Mouse (Mus musculus) liver, embryonic 16.5 days (tissue): ENCODE data around the gene Celsr2. TPM values are rescaled to one million over a fixed set of nuclear protein-coding genes. Genes with fewer than 3 reads are reported as not detected.
A peak's percentile ranks its signal among the peaks of the same experiment; 100 is the strongest.

Source experiments
- ATAC-seq: fragments of 200-750 bp; cut with Nextera tagmentation; 2 replicates; pipeline ENCODE4 v1.8.0; 2017; ENCODE audit warnings: low read depth, mild to moderate bottlenecking, moderate number of reproducible peaks, moderate library complexity
- H3K27ac ChIP-seq: fragments of 300-500 bp; sonication (generic); 2 replicates; pipeline ENCODE4 v1.5.1; 2014; ENCODE audit warnings: mild to moderate bottlenecking, low read length
- H3K27me3 ChIP-seq: fragments of 300-500 bp; sonication (generic); 2 replicates; pipeline ENCODE4 v1.6.1; 2014; ENCODE audit warnings: low read depth, low read length, mixed read lengths; ENCODE audit not compliant: control insufficient read depth, insufficient read depth
- H3K36me3 ChIP-seq: fragments of 300-500 bp; sonication (generic); 2 replicates; pipeline ENCODE4 v1.6.1; 2014; ENCODE audit warnings: mild to moderate bottlenecking; ENCODE audit not compliant: control insufficient read depth, insufficient read depth
- H3K4me1 ChIP-seq: fragments of 300-500 bp; sonication (generic); 2 replicates; pipeline ENCODE4 v1.6.1; 2014; ENCODE audit warnings: low read depth, low read length, mixed read lengths; ENCODE audit not compliant: control insufficient read depth
- H3K4me2 ChIP-seq: fragments of 300-500 bp; sonication (generic); 2 replicates; pipeline ENCODE4 v1.6.1; 2014; ENCODE audit warnings: low read depth, low read length, mixed read lengths
- H3K4me3 ChIP-seq: fragments of 300-500 bp; sonication (generic); 2 replicates; pipeline ENCODE4 v1.5.1; 2014; ENCODE audit warnings: low read depth, mild to moderate bottlenecking, low read length
- H3K9ac ChIP-seq: fragments of 300-500 bp; sonication (generic); 2 replicates; pipeline ENCODE4 v1.6.1; 2014; ENCODE audit warnings: low read depth, low read length
- H3K9me3 ChIP-seq: fragments of 300-500 bp; sonication (generic); replicated peaks from 2 replicates; pipeline ENCODE4 v1.6.1; 2016; ENCODE audit warnings: low read length; ENCODE audit not compliant: control insufficient read depth
- WGBS: fragments of 180-500 bp; shearing (Covaris S2); extraction: QIAGEN DNeasy Blood & Tissue Kit; methylation state at CpG from one replicate; pipeline ENCODE4 v1.1.7; 2014; ENCODE audit not compliant: insufficient replicate concordance; 5-methylcytosine and 5-hydroxymethylcytosine counted together
- polyA plus RNA-seq: library from polyadenylated mRNA; unstranded; fragments of >200 nt; fragmentation: Nextera tagmentation; extraction: Ambion mirVana; gene quantifications from 2 replicates; pipeline ENCODE4 v1.2.1, GENCODE M21; 2015

The Celsr2 gene
- polyA plus RNA-seq, 1 experiment from 2014 or later, result 0.30 TPM

- WGBS, result 31% methylated on average over 3 of the region's 3 CpGs
- no peaks in the 10 kb centered on the region for H3K9me3 ChIP-seq
- H3K4me3 ChIP-seq, result no peak overlapping the region
- H3K9ac ChIP-seq, result no peak overlapping the region
- no peak overlapping the region for H3K27ac ChIP-seq
- no peak for ATAC-seq
- H3K4me2 ChIP-seq, result no peak overlapping the region
- no peaks in the 10 kb centered on the region for H3K27me3 ChIP-seq
- H3K4me1 ChIP-seq, result peaks cover 7% of the 10 kb centered on the region
- H3K36me3 ChIP-seq, result no peaks in the 10 kb centered on the region
Measured at GRCm38 (mm10) chr3:108372274-108372673, 43.1 kb downstream of the Celsr2 start.

GRCm38 (mm10) chr3:108368721-108369120 lies 46.6 kb downstream of the Celsr2 start:
- H3K4me3 ChIP-seq, result no peak overlapping the region
- no peak overlapping the region for H3K9ac ChIP-seq
- peak; percentile 74 for ATAC-seq
- no peaks in the 10 kb centered on the region for H3K36me3 ChIP-seq
- H3K27ac ChIP-seq, result peak overlapping the region; percentile 68
- no peak overlapping the region for H3K4me2 ChIP-seq
- no peaks in the 10 kb centered on the region for H3K27me3 ChIP-seq
- no peaks in the 10 kb centered on the region for H3K9me3 ChIP-seq
- H3K4me1 ChIP-seq, result peaks cover 11% of the 10 kb centered on the region
- WGBS, result 46% methylated on average over 5 of the region's 5 CpGs

- no peak overlapping the region for H3K4me3 ChIP-seq
- H3K4me2 ChIP-seq, result no peak overlapping the region
- ATAC-seq, result peak; percentile 74
- no peak overlapping the region for H3K9ac ChIP-seq
- H3K27me3 ChIP-seq, result no peaks in the 10 kb centered on the region
- H3K36me3 ChIP-seq, result no peaks in the 10 kb centered on the region
- H3K27ac ChIP-seq, result peak overlapping the region; percentile 68
- no peaks in the 10 kb centered on the region for H3K9me3 ChIP-seq
- WGBS, result 49% methylated on average over 3 of the region's 3 CpGs
- H3K4me1 ChIP-seq, result peaks cover 11% of the 10 kb centered on the region
Measured at GRCm38 (mm10) chr3:108367828-108368227, 47.5 kb downstream of the Celsr2 start.

- Histone ChIP-seq H3K27ac (peak overlapping the region; percentile 64), H3K9ac (no peak overlapping the region), H3K4me1 (peaks cover 8% of the 10 kb centered on the region), H3K4me2 (no peak overlapping the region), H3K4me3 (no peak overlapping the region), H3K36me3 (no peaks in the 10 kb centered on the region), H3K9me3 (no peaks in the 10 kb centered on the region), H3K27me3 (no peaks in the 10 kb centered on the region)
- 53% methylated on average over 9 of the region's 9 CpGs for WGBS
- no peak for ATAC-seq
Measured at GRCm38 (mm10) chr3:108367173-108367572, 48.2 kb downstream of the Celsr2 start.

DNA sequence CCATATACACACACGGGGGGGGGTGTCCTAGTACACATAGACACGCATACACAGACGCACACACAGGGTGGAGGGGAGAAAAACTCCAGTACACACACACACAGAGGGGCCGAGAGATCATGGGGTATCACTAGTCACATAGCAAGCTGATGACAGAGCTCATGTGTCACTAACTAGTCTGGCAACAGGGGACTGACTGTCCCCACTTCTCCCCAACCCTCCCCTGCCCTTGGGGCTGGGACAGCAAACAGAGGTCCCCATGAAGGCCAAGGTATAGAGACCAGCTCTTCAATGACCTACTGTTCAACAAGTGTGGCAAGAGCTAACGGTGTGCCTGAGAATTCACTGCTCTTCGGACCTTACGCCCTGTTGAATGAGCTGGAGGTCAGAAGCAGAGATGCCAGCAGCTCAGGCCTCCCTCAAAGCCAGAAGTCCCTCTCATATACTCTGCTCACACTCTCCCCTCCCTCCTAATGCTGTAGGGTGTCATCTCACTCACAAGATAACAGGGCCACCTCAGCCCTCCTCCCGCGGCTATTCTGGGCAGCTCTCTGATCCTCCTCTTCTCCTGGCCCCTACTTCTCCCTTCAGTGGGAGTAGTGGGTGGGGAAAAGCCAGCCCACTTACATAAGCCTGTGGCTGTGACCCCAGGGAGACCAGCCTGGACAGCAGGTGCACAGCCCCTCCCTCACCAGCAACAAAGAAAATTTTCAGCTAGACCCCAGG lies 50.9 kb downstream of the Celsr2 start, which contains the start of gene Mybphl:
Gene Mybphl, plus strand, starts transcription at position 642 of the 726 bp plus-strand sequence.
- no peak within 1 kb of the TSS for H3K4me3 ChIP-seq

GRCm38 (mm10) chr3:108363626-108364025 lies 51.7 kb downstream of the Celsr2 start:
- Histone ChIP-seq H3K27ac (no peak overlapping the region), H3K9me3 (no peaks in the 10 kb centered on the region)

More for the DNA sequence above, 50.9 kb downstream of the Celsr2 start, which contains the start of gene Mybphl:
- no peaks in the 10 kb centered on the region for H3K36me3 ChIP-seq
- H3K9ac ChIP-seq, result no peak within 1 kb of the TSS
- no peaks in the 10 kb centered on the region for H3K9me3 ChIP-seq
- ATAC-seq, result peak; percentile 45
- H3K27ac ChIP-seq, result peak within 1 kb of the TSS; percentile 29; the same call in 1 of the 2 replicates
- H3K4me2 ChIP-seq, result no peak within 1 kb of the TSS
- H3K27me3 ChIP-seq, result no peaks in the 10 kb centered on the region
- WGBS, result 56% methylated on average over 9 of the region's 9 CpGs
- H3K4me1 ChIP-seq, result peaks cover 12% of the 10 kb centered on the region

GRCm38 (mm10) chr3:108360894-108361293 lies 54.5 kb downstream of the Celsr2 start:
- Histone ChIP-seq H3K4me3 (no peak overlapping the region), H3K9me3 (no peaks in the 10 kb centered on the region), H3K9ac (no peak overlapping the region), H3K4me1 (peaks cover 8% of the 10 kb centered on the region), H3K36me3 (no peaks in the 10 kb centered on the region; the same call in 1 of the 2 replicates), H3K4me2 (no peak overlapping the region), H3K27me3 (no peaks in the 10 kb centered on the region), H3K27ac (no peak overlapping the region)
- 15% methylated on average over 7 of the region's 7 CpGs for WGBS
- peak; percentile 18; the same call in 1 of the 2 replicates for ATAC-seq

More at GRCm38 (mm10) chr3:108363626-108364025, 51.7 kb downstream of the Celsr2 start:
- H3K4me2 ChIP-seq, result no peak overlapping the region
- no peak for ATAC-seq
- H3K27me3 ChIP-seq, result no peaks in the 10 kb centered on the region
- no peak overlapping the region for H3K4me3 ChIP-seq
- H3K9ac ChIP-seq, result no peak overlapping the region
- peaks cover 9% of the 10 kb centered on the region for H3K4me1 ChIP-seq
- H3K36me3 ChIP-seq, result no peaks in the 10 kb centered on the region
- WGBS, result 45% methylated on average over 3 of the region's 3 CpGs

DNA sequence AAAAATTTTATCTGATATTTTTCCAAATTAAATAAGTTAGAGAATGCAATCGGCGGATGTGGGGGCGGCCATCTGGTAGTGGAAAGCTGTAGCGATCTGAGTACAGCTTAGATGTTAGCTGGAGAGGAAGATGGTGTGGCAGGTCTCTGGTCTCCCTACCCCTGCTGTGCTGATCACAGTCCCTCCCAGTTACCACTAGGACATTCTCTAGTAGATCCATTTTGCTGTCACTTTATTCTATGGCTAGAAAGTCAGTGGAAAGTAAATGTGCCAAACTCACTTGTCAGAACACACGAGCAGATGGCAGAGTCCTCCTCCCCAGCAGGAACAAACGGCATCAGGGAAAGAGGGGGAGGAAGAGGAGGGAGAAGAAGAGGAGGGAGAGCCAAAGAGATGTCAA lies 56.9 kb downstream of the Celsr2 start:
- H3K9ac ChIP-seq, result no peak overlapping the region
- no peaks in the 10 kb centered on the region for H3K9me3 ChIP-seq
- H3K36me3 ChIP-seq, result no peaks in the 10 kb centered on the region; the same call in 1 of the 2 replicates
- no peaks in the 10 kb centered on the region for H3K27me3 ChIP-seq
- WGBS, result 78% methylated on average over 6 of the region's 6 CpGs
- no peak overlapping the region for H3K4me3 ChIP-seq
- H3K4me1 ChIP-seq, result peaks cover 4% of the 10 kb centered on the region
- H3K27ac ChIP-seq, result no peak overlapping the region
- ATAC-seq, result no peak
- no peak overlapping the region for H3K4me2 ChIP-seq

DNA sequence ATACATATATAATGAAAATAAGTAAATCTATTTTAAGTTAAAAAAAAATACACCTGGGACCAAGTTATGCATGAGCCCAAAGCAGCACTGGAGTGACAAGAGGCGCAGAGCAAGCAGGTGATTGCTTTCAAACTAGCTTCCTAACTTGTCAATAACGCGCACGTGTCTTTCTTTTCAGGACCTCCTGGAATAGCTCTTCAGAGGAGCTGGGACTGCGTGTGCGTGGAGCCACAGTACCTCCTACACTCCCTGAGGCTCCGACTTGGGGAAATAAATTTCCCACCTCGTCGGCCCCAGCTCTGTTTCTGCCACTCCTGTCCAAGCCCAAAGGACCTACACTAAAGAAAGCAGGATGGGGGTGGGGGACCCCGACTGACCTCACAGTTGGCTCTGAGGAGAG lies 58.3 kb downstream of the Celsr2 start:
- Histone ChIP-seq H3K27ac (no peak overlapping the region), H3K4me3 (no peak overlapping the region), H3K4me1 (peaks cover 4% of the 10 kb centered on the region), H3K4me2 (no peak overlapping the region), H3K27me3 (no peaks in the 10 kb centered on the region), H3K9me3 (no peaks in the 10 kb centered on the region), H3K9ac (no peak overlapping the region), H3K36me3 (peaks cover 2% of the 10 kb centered on the region; the same call in 1 of the 2 replicates)
- WGBS, result 76% methylated on average over 10 of the region's 10 CpGs
- no peak for ATAC-seq
